In genomic region chr3:69874721-69875120, GRCm38 (mm10) we compare ENCODE assay signal across 28 mouse cellular contexts. TPM values are rescaled to one million over a fixed set of nuclear protein-coding genes. Genes with fewer than 3 reads are reported as not detected.
DNase-seq lines count a peak whose midpoint lies in the region; ATAC-seq and TF ChIP-seq lines count a peak whose summit lies in the region.
"Had no signal": no experiment of that assay in that cellular context is flagged by ENCODE, and none has a peak within 500 bp of the region (broad histone marks: within the 10 kb centered on the region; RNA-seq: fewer than 3 reads in every experiment).

No protein-coding gene starts in this region.

- no peak for ATAC-seq in embryonic facial prominence, embryonic 14.5 days (ENCODE audit: low read depth)
- no peak for ATAC-seq in Patski
- peak; percentile 39 to 53; a peak in 2 of 4 replicates for ATAC-seq in hematopoietic stem cell, adult 5-6 weeks (replicated peaks in 1 of 2; ENCODE audit: insufficient read depth in 1 of 2, low FRiP score in 2 of 2, low TSS enrichment in 1 of 2, low read depth in 1 of 2, poor library complexity in 2 of 2, severe bottlenecking in 2 of 2)
- no peak for ATAC-seq in intestine, embryonic 16.5 days
- ATAC-seq: forebrain, embryonic 14.5 days; forebrain, embryonic 16.5 days had no signal

- in situ Hi-C loops in Patski (cut with MboI; ENCODE audit: low pct_unique_long_range_greater_than_20kb) = loop anchor here (25.0 kb wide), 1 partner anchor 912 kb away; no protein-coding TSS in a partner anchor

- CTCF ChIA-PET in Patski (lab: Charles Lee) = interaction anchor here (1.9 kb wide), 1 partner anchor 9 kb away, joined by 6 read pairs; no protein-coding TSS in a partner anchor

- no peak overlapping the region for H3K9ac ChIP-seq in embryonic facial prominence, embryonic 14.5 days (ENCODE audit: low read depth, low read length)
- H3K9ac ChIP-seq in intestine, embryonic 16.5 days (ENCODE audit: low read depth, low read length) = no peak overlapping the region
- H3K9ac ChIP-seq: embryonic facial prominence, embryonic 12.5 days; embryonic facial prominence, embryonic 15.5 days; forebrain, embryonic 12.5 days had no signal

- 69% methylated on average over 3 of the region's 3 CpGs for WGBS in embryonic facial prominence, embryonic 14.5 days
- 81% methylated on average over 3 of the region's 3 CpGs for WGBS in embryonic facial prominence, embryonic 10.5 days
- WGBS in intestine, embryonic 16.5 days = 77% methylated on average over 3 of the region's 3 CpGs

- H3K4me3 ChIP-seq in embryonic facial prominence, embryonic 14.5 days (ENCODE audit: low read depth, low read length) = no peak overlapping the region
- H3K4me3 ChIP-seq in embryonic facial prominence, embryonic 10.5 days = no peak overlapping the region
- H3K4me3 ChIP-seq in intestine, embryonic 16.5 days (ENCODE audit: low read length) = no peak overlapping the region
- H3K4me3 ChIP-seq: embryonic facial prominence, embryonic 12.5 days; embryonic facial prominence, embryonic 15.5 days; erythroblast, embryonic 14.5 days; forebrain, embryonic 10.5 days; forebrain, embryonic 12.5 days had no signal

- no peaks in the 10 kb centered on the region for H3K9me3 ChIP-seq in embryonic facial prominence, embryonic 14.5 days (ENCODE audit: control insufficient read depth, low read length)
- H3K9me3 ChIP-seq in embryonic facial prominence, embryonic 10.5 days = no peaks in the 10 kb centered on the region
- H3K9me3 ChIP-seq in intestine, embryonic 16.5 days (ENCODE audit: control insufficient read depth, low read length) = no peaks in the 10 kb centered on the region
- H3K9me3 ChIP-seq: embryonic facial prominence, embryonic 12.5 days; embryonic facial prominence, embryonic 15.5 days; forebrain, embryonic 10.5 days; forebrain, embryonic 12.5 days had no signal

- H3K4me1 ChIP-seq in embryonic facial prominence, embryonic 14.5 days (ENCODE audit: control insufficient read depth, insufficient read depth, low read length) = no peaks in the 10 kb centered on the region
- H3K4me1 ChIP-seq in embryonic facial prominence, embryonic 10.5 days = no peaks in the 10 kb centered on the region
- H3K4me1 ChIP-seq in intestine, embryonic 16.5 days (ENCODE audit: control insufficient read depth, insufficient read depth, low read length) = no peaks in the 10 kb centered on the region
- H3K4me1 ChIP-seq: embryonic facial prominence, embryonic 12.5 days; embryonic facial prominence, embryonic 15.5 days; forebrain, embryonic 10.5 days; forebrain, embryonic 12.5 days had no signal

- H3K27me3 ChIP-seq in embryonic facial prominence, embryonic 14.5 days (replicated peaks; ENCODE audit: control insufficient read depth, insufficient read depth, low read length) = no peaks in the 10 kb centered on the region
- H3K27me3 ChIP-seq in embryonic facial prominence, embryonic 10.5 days (replicated peaks; ENCODE audit: low read depth, poor library complexity, severe bottlenecking) = no peaks in the 10 kb centered on the region
- H3K27me3 ChIP-seq in Patski = peaks cover 64% of the 10 kb centered on the region
- H3K27me3 ChIP-seq in intestine, embryonic 16.5 days (replicated peaks; ENCODE audit: control insufficient read depth, insufficient read depth, low read length) = no peaks in the 10 kb centered on the region
- H3K27me3 ChIP-seq: embryonic facial prominence, embryonic 12.5 days; embryonic facial prominence, embryonic 15.5 days; forebrain, embryonic 12.5 days had no signal

- H3K27ac ChIP-seq in embryonic facial prominence, embryonic 14.5 days (replicated peaks; ENCODE audit: low read depth, low read length) = no peak overlapping the region
- no peak overlapping the region for H3K27ac ChIP-seq in embryonic facial prominence, embryonic 10.5 days (replicated peaks)
- no peak overlapping the region for H3K27ac ChIP-seq in intestine, embryonic 16.5 days (ENCODE audit: low read length)
- H3K27ac ChIP-seq: embryonic facial prominence, embryonic 12.5 days; embryonic facial prominence, embryonic 15.5 days; forebrain, embryonic 10.5 days; forebrain, embryonic 12.5 days had no signal

- no peak for TF ChIP-seq CTCF in Patski (IDR thresholded peaks at IDR 0.05)

- H3K36me3 ChIP-seq in embryonic facial prominence, embryonic 14.5 days (ENCODE audit: control insufficient read depth, insufficient read depth, low read length) = no peaks in the 10 kb centered on the region
- no peaks in the 10 kb centered on the region for H3K36me3 ChIP-seq in embryonic facial prominence, embryonic 10.5 days (replicated peaks)
- H3K36me3 ChIP-seq in intestine, embryonic 16.5 days (ENCODE audit: control insufficient read depth, insufficient read depth, low read length) = no peaks in the 10 kb centered on the region
- H3K36me3 ChIP-seq: embryonic facial prominence, embryonic 12.5 days; embryonic facial prominence, embryonic 15.5 days; forebrain, embryonic 10.5 days; forebrain, embryonic 12.5 days had no signal

- peak; percentile 60 for DNase-seq in embryonic facial prominence, embryonic 14.5 days (ENCODE audit: low spot score)
- DNase-seq in embryonic facial prominence, embryonic 10.5 days (ENCODE audit: low spot score) = no peak
- DNase-seq in 416B (ENCODE audit: low read depth) (peak; percentile 45), Patski (ENCODE audit: low read depth, low spot score) (peak; percentile 12)
- DNase-seq in urinary bladder, postnatal 10 days (ENCODE audit: low spot score) = no peak
- no peak for DNase-seq in embryo, embryonic 9.5 days (ENCODE audit: extremely low spot score)
- DNase-seq: adrenal gland, adult 2 months; adrenal gland, postnatal 10 days; adrenal gland, postnatal 25 days; cerebellum, adult 11 months; cerebellum, adult 18-20 months; cerebellum, adult 8-10 months; cerebellum, adult 9-11 months; cerebellum, postnatal 14 days; cerebellum, postnatal 36 days had no signal

- POLR2A ChIA-PET in Patski (lab: Charles Lee) = no interaction called here

- H3K4me2 ChIP-seq in embryonic facial prominence, embryonic 14.5 days (ENCODE audit: low read depth, low read length) = no peak overlapping the region
- no peak overlapping the region for H3K4me2 ChIP-seq in intestine, embryonic 16.5 days (ENCODE audit: low read depth, low read length)
- H3K4me2 ChIP-seq: embryonic facial prominence, embryonic 12.5 days; embryonic facial prominence, embryonic 15.5 days; forebrain, embryonic 12.5 days had no signal

RNA-seq across cellular contexts. Expression of gene Sptssb, which starts 15.0 kb away (rescaled TPM):
- 1.7 and 3.3 TPM in 2 replicates for polyA plus RNA-seq in embryonic facial prominence, embryonic 14.5 days (2014; fragmentation: Nextera tagmentation; extraction: Ambion mirVana)
- 0.19 TPM in 1 of 2 replicates, not detected in the other for polyA plus RNA-seq in embryonic facial prominence, embryonic 10.5 days (2016; fragmentation: Nextera tagmentation; extraction: Ambion mirVana)
- polyA plus RNA-seq in Patski (2021) = 0.08 TPM
- not detected in 2 replicates for total RNA-seq in hematopoietic stem cell, adult 5-6 weeks (2017)
- 6.5 and 8.0 TPM in 2 replicates for polyA plus RNA-seq in intestine, embryonic 16.5 days (2015; fragmentation: Nextera tagmentation; extraction: Ambion mirVana)
- total RNA-seq: adrenal gland, adult 2 months; adrenal gland, postnatal 10 days; adrenal gland, postnatal 25 days; adrenal gland, postnatal 4 days; ES-E14; MEL had no signal
- polyA plus RNA-seq: adrenal gland, adult 2 months; C2C12; erythroblast, embryonic 14.5 days; forebrain, embryonic 10.5 days had no signal

Comparison
In these comparisons a context has a peak if more than half of its experiments do, and no peak if none do; other contexts are left out.
1. DNase-seq: peak in embryonic facial prominence, embryonic 14.5 days (single experiment), 416B (single experiment) and Patski (single experiment); none in embryonic facial prominence, embryonic 10.5 days (single experiment), urinary bladder, postnatal 10 days (single experiment) and embryo, embryonic 9.5 days (single experiment).
2. ATAC-seq: peak in hematopoietic stem cell, adult 5-6 weeks (2 of 2); none in embryonic facial prominence, embryonic 14.5 days (single experiment), Patski (single experiment) and intestine, embryonic 16.5 days (single experiment).